Mouse (Mus musculus): ENCODE results near the gene Atg5. TPM values are rescaled to one million over a fixed set of nuclear protein-coding genes. Genes with fewer than 3 reads are reported as not detected.
"Not testable (repeated sequence)": the region's sequence is repeated elsewhere in the genome, so short reads cannot be mapped to it uniquely, and the experiment has no call there.

The Atg5 gene
- 18.2 TPM in 2 replicates for polyA plus RNA-seq (2012; rRNA removed)

GRCm38 (mm10) chr10:44268145-44268860 lies at the start of gene Atg5:
Gene Atg5 (plus strand): TSS chr10:44268358.
- TF ChIP-seq CTCF (IDR thresholded peaks at IDR 0.05; ENCODE audit: extremely low read depth, insufficient read depth, low read length) = no peak
- TF ChIP-seq POLR2A (IDR thresholded peaks at IDR 0.05; ENCODE audit: extremely low read depth, insufficient read depth, low read length) = peak; percentile 87
- peak within 1 kb of the TSS; percentile 67 for H3K27ac ChIP-seq (ENCODE audit: insufficient read depth, low read length)
- peaks cover 2% of the 10 kb centered on the region; the same call in 1 of the 2 replicates for H3K4me1 ChIP-seq (ENCODE audit: control insufficient read depth, insufficient read depth, low read length)
- H3K4me3 ChIP-seq (ENCODE audit: insufficient read depth, low read length) = peak within 1 kb of the TSS; percentile 58

- TF ChIP-seq CTCF (IDR thresholded peaks at IDR 0.05; ENCODE audit: extremely low read depth, insufficient read depth, low read length) = peak; percentile 31; the same call in 1 of the 2 replicates
- H3K4me1 ChIP-seq (ENCODE audit: control insufficient read depth, insufficient read depth, low read length); H3K4me3 ChIP-seq (ENCODE audit: insufficient read depth, low read length); H3K27ac ChIP-seq (ENCODE audit: insufficient read depth, low read length): not testable (repeated sequence)
Measured at GRCm38 (mm10) chr10:44219073-44219472, 49.1 kb upstream of the Atg5 start.

- TF ChIP-seq POLR2A (IDR thresholded peaks at IDR 0.05; ENCODE audit: extremely low read depth, insufficient read depth, low read length) (no peak), CTCF (IDR thresholded peaks at IDR 0.05; ENCODE audit: extremely low read depth, insufficient read depth, low read length) (no peak)
- no peak overlapping the region for H3K4me3 ChIP-seq (ENCODE audit: insufficient read depth, low read length)
Measured at GRCm38 (mm10) chr10:44224345-44224744, 43.8 kb upstream of the Atg5 start.

GRCm38 (mm10) chr10:44233351-44233750 lies 34.8 kb upstream of the Atg5 start:
- H3K27ac ChIP-seq (ENCODE audit: insufficient read depth, low read length); H3K4me1 ChIP-seq (ENCODE audit: control insufficient read depth, insufficient read depth, low read length); H3K4me3 ChIP-seq (ENCODE audit: insufficient read depth, low read length): not testable (repeated sequence)
- peak; percentile 41; the same call in 1 of the 2 replicates for TF ChIP-seq CTCF (IDR thresholded peaks at IDR 0.05; ENCODE audit: extremely low read depth, insufficient read depth, low read length)

More at GRCm38 (mm10) chr10:44224345-44224744, 43.8 kb upstream of the Atg5 start:
- no peaks in the 10 kb centered on the region for H3K4me1 ChIP-seq (ENCODE audit: control insufficient read depth, insufficient read depth, low read length)
- H3K27ac ChIP-seq (ENCODE audit: insufficient read depth, low read length) = no peak overlapping the region

- H3K27ac ChIP-seq (ENCODE audit: insufficient read depth, low read length); H3K4me3 ChIP-seq (ENCODE audit: insufficient read depth, low read length); H3K4me1 ChIP-seq (ENCODE audit: control insufficient read depth, insufficient read depth, low read length): not testable (repeated sequence)
Measured at GRCm38 (mm10) chr10:44235298-44235697, 32.9 kb upstream of the Atg5 start.

- no peaks in the 10 kb centered on the region for H3K4me1 ChIP-seq (ENCODE audit: control insufficient read depth, insufficient read depth, low read length)
- H3K27ac ChIP-seq (ENCODE audit: insufficient read depth, low read length) = no peak overlapping the region
- TF ChIP-seq POLR2A (IDR thresholded peaks at IDR 0.05; ENCODE audit: extremely low read depth, insufficient read depth, low read length) = no peak
- peak; percentile 35; the same call in 1 of the 2 replicates for TF ChIP-seq CTCF (IDR thresholded peaks at IDR 0.05; ENCODE audit: extremely low read depth, insufficient read depth, low read length)
- no peak overlapping the region for H3K4me3 ChIP-seq (ENCODE audit: insufficient read depth, low read length)
Measured at GRCm38 (mm10) chr10:44256624-44257023, 11.5 kb upstream of the Atg5 start.

GRCm38 (mm10) chr10:44265835-44266234 lies 2.3 kb upstream of the Atg5 start:
- Histone ChIP-seq H3K4me3 (ENCODE audit: insufficient read depth, low read length) (no peak overlapping the region), H3K27ac (ENCODE audit: insufficient read depth, low read length) (no peak overlapping the region), H3K4me1 (ENCODE audit: control insufficient read depth, insufficient read depth, low read length) (peaks cover 2% of the 10 kb centered on the region; the same call in 1 of the 2 replicates)
- TF ChIP-seq POLR2A (IDR thresholded peaks at IDR 0.05; ENCODE audit: extremely low read depth, insufficient read depth, low read length) (no peak), CTCF (IDR thresholded peaks at IDR 0.05; ENCODE audit: extremely low read depth, insufficient read depth, low read length) (no peak)

GRCm38 (mm10) chr10:44266561-44266960 lies 1.6 kb upstream of the Atg5 start:
- H3K27ac ChIP-seq (ENCODE audit: insufficient read depth, low read length) = no peak overlapping the region
- H3K4me1 ChIP-seq (ENCODE audit: control insufficient read depth, insufficient read depth, low read length) = peaks cover 2% of the 10 kb centered on the region; the same call in 1 of the 2 replicates
- no peak for TF ChIP-seq POLR2A (IDR thresholded peaks at IDR 0.05; ENCODE audit: extremely low read depth, insufficient read depth, low read length)
- no peak for TF ChIP-seq CTCF (IDR thresholded peaks at IDR 0.05; ENCODE audit: extremely low read depth, insufficient read depth, low read length)
- H3K4me3 ChIP-seq (ENCODE audit: insufficient read depth, low read length) = no peak overlapping the region

- no peak overlapping the region for H3K27ac ChIP-seq (ENCODE audit: insufficient read depth, low read length)
- H3K4me1 ChIP-seq (ENCODE audit: control insufficient read depth, insufficient read depth, low read length) = peaks cover 2% of the 10 kb centered on the region; the same call in 1 of the 2 replicates
- no peak for TF ChIP-seq CTCF (IDR thresholded peaks at IDR 0.05; ENCODE audit: extremely low read depth, insufficient read depth, low read length)
- peak overlapping the region; percentile 58 for H3K4me3 ChIP-seq (ENCODE audit: insufficient read depth, low read length)
Measured at GRCm38 (mm10) chr10:44267426-44268142, 574 bp upstream of the Atg5 start.

GRCm38 (mm10) chr10:44269211-44269610 lies 1.1 kb downstream of the Atg5 start:
- Histone ChIP-seq H3K4me1 (ENCODE audit: control insufficient read depth, insufficient read depth, low read length) (peaks cover 2% of the 10 kb centered on the region; the same call in 1 of the 2 replicates), H3K27ac (ENCODE audit: insufficient read depth, low read length) (no peak overlapping the region), H3K4me3 (ENCODE audit: insufficient read depth, low read length) (peak overlapping the region; percentile 58; the same call in 1 of the 2 replicates)
- TF ChIP-seq CTCF (IDR thresholded peaks at IDR 0.05; ENCODE audit: extremely low read depth, insufficient read depth, low read length) = no peak
- TF ChIP-seq POLR2A (IDR thresholded peaks at IDR 0.05; ENCODE audit: extremely low read depth, insufficient read depth, low read length) = no peak
